Mouse (Mus musculus): ENCODE data around the gene Il31ra. TPM values are rescaled to one million over a fixed set of nuclear protein-coding genes. Genes with fewer than 3 reads are reported as not detected.
"Not testable (repeated sequence)": the region's sequence is repeated elsewhere in the genome, so short reads cannot be mapped to it uniquely, and the experiment has no call there.

Gene Il31ra
- polyA plus RNA-seq, 1 experiment from 2014 or later: not detected

DNA sequence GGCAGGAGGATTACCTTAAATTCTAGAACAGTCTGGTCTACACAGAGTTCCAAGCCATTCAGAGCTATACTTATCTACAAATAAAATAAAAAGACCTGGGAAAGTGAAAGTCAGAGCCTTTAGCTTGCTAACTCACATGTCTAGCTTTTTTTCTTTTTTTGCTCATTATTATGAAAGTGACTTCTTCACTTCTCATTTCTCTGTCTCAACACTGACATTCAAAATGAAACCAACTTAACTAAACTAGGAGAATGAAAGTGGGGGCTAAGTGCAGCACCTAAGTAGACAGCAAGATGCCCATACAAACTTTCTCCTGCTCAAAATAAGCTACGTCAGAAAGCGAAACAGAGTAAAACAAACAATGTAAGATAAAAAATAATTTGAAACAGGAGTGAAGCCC is 8.4 kb upstream of the Il31ra start:
- Histone ChIP-seq H3K4me1 (replicated peaks) (no peaks in the 10 kb centered on the region), H3K4me3 (replicated peaks) (no peak overlapping the region)
- 80% methylated on average over 2 of the region's 2 CpGs for WGBS

DNA sequence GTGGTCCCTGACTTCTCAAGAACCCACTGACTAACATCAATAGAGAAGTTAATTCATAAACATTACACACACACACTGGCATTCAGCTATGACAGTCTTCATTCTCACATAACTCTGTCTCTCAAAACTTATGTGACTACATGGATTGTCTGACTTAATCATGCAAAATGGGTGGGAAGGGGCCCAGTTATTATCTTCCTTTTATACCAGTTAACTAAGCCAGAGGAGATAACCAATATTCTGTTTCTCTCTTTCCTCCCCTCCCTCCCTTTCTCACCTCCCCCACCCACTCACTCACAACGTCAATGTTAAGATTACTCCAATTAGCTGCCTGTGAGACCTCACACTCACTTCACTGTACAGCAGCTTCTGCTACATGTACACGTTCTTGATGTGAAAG is 3.9 kb downstream of the Il31ra start:
- 44% methylated on average over 2 of the region's 2 CpGs for WGBS

More for the DNA sequence above, 8.4 kb upstream of the Il31ra start:
- no peak overlapping the region for H3K27ac ChIP-seq
- H3K9me3 ChIP-seq: no peaks in the 10 kb centered on the region
- H3K9ac ChIP-seq (replicated peaks): no peak overlapping the region
- no peak overlapping the region for H3K4me2 ChIP-seq
- H3K27me3 ChIP-seq: no peaks in the 10 kb centered on the region
- ATAC-seq (ENCODE audit: insufficient number of reproducible peaks, insufficient read depth, low FRiP score, low TSS enrichment, low read depth): no peak
- no peaks in the 10 kb centered on the region for H3K36me3 ChIP-seq

DNA sequence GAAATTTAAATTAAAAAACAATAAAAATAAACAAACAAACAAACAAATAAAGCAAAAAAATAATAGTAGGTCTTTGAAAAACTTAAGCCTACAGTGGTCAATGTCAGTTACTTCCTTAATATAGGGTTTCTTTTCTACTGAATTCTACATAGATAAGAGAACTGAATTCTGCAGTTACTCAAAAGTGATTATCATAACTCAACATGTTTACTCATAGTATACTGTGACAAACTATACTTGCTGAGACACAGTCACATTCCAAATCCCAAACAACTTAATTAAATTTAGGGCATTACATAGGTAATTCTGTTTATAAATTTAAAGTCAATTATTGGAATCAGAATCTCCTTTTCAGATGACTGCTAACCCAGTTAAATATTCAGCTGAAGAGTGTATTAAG is 4.5 kb downstream of the Il31ra start:
- ATAC-seq (ENCODE audit: insufficient number of reproducible peaks, insufficient read depth, low FRiP score, low TSS enrichment, low read depth): no peak
- Histone ChIP-seq H3K9me3 (no peaks in the 10 kb centered on the region), H3K9ac (replicated peaks) (no peak overlapping the region), H3K4me1 (replicated peaks) (peaks cover 7% of the 10 kb centered on the region; the same call in 1 of the 2 replicates), H3K27me3 (no peaks in the 10 kb centered on the region), H3K4me2 (no peak overlapping the region), H3K36me3 (no peaks in the 10 kb centered on the region), H3K27ac (no peak overlapping the region), H3K4me3 (replicated peaks) (no peak overlapping the region)

More for the DNA sequence above, 3.9 kb downstream of the Il31ra start:
- no peaks in the 10 kb centered on the region for H3K9me3 ChIP-seq
- no peak overlapping the region for H3K27ac ChIP-seq
- peaks cover 1% of the 10 kb centered on the region; the same call in 1 of the 2 replicates for H3K4me1 ChIP-seq (replicated peaks)
- H3K9ac ChIP-seq (replicated peaks): no peak overlapping the region
- no peaks in the 10 kb centered on the region for H3K36me3 ChIP-seq
- no peak for ATAC-seq (ENCODE audit: insufficient number of reproducible peaks, insufficient read depth, low FRiP score, low TSS enrichment, low read depth)
- no peaks in the 10 kb centered on the region for H3K27me3 ChIP-seq
- H3K4me3 ChIP-seq (replicated peaks): no peak overlapping the region
- H3K4me2 ChIP-seq: no peak overlapping the region

DNA sequence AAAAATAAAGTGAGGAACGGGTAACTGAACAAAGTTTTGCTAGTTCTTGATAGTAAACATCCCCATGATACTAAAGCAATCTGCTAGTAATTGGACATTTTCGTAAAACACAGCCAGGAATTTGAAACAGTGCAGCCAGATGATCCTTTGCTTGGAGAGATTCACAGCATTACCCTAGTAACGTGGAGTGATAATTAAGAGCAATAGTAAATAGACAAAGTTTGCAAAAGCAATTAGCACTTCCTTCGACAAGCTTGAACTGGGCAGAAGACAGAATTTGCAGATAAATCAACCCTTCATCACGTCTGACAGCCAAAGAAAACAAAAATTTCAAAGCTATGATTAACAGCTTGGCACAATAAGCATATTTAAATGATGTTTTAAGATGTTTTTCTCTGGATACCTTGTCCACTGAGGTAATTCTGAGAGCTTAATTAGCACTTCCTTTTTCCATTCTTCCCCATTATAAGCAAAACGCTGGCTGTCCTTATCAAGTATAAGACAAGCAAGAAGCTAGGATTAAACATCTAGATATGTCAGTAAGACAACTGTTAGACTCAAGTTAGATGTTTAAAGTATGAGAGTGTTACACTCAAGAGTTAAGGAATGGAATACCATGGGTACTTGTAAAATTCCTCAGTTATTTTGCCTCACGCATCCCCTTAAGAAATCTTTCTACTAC is 9.5 kb downstream of the Il31ra start:
- Histone ChIP-seq H3K4me3 (replicated peaks) (no peak overlapping the region), H3K9ac (replicated peaks) (no peak overlapping the region), H3K4me2 (no peak overlapping the region), H3K4me1 (replicated peaks) (peaks cover 17% of the 10 kb centered on the region), H3K9me3 (no peaks in the 10 kb centered on the region), H3K27ac (no peak overlapping the region), H3K27me3 (no peaks in the 10 kb centered on the region), H3K36me3 (no peaks in the 10 kb centered on the region)
- no peak for ATAC-seq (ENCODE audit: insufficient number of reproducible peaks, insufficient read depth, low FRiP score, low TSS enrichment, low read depth)
- 18% methylated on average over 7 of the region's 7 CpGs for WGBS

DNA sequence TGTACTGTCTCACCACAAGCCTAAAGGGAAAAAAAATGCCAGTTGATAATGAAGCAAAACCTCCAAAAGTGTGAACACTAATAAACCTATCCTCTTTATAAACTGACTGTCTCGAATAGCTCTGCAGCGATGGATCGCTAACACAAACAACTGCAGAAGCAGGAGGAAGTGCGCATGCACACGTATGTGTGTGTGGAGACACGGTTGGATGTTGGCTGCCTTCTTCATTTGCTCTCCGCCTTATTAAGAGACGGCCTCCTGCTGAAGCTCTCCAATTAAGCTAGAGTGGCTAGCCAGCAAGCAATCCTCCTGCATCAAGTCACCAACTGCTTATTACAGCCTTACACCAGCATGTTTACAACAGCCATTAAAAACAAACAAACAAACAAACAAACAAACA is 11.9 kb downstream of the Il31ra start:
- WGBS: 60% methylated on average over 8 of the region's 8 CpGs
- Histone ChIP-seq H3K4me3 (replicated peaks) (no peak overlapping the region), H3K9me3 (no peaks in the 10 kb centered on the region), H3K4me2 (no peak overlapping the region), H3K36me3 (no peaks in the 10 kb centered on the region), H3K9ac (replicated peaks) (no peak overlapping the region), H3K27ac (no peak overlapping the region), H3K27me3 (no peaks in the 10 kb centered on the region), H3K4me1 (replicated peaks) (peaks cover 22% of the 10 kb centered on the region)
- no peak for ATAC-seq (ENCODE audit: insufficient number of reproducible peaks, insufficient read depth, low FRiP score, low TSS enrichment, low read depth)

DNA sequence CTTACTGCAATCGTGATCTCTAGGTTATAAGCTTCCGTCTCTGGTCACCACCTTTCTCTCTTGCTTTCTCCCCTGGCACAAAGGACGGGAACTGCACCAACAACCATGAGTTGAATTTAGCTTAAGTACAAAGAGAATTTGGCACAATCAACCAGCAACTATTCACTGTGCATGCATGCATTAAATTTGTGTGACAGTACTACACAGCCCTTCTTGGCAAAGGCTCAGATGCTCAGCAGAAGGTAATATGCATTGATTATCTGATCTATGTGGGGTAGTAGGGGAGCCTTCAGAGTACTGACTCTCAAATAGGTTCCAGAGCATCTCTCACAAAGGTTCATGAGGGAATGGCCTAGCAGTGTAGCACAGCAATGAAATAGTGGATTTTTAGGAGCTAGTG is 12.4 kb downstream of the Il31ra start:
- no peak overlapping the region for H3K4me2 ChIP-seq
- no peaks in the 10 kb centered on the region for H3K27me3 ChIP-seq
- H3K4me3 ChIP-seq (replicated peaks): no peak overlapping the region
- peaks cover 22% of the 10 kb centered on the region for H3K4me1 ChIP-seq (replicated peaks)
- H3K9me3 ChIP-seq: no peaks in the 10 kb centered on the region
- H3K27ac ChIP-seq: no peak overlapping the region
- no peaks in the 10 kb centered on the region for H3K36me3 ChIP-seq
- no peak for ATAC-seq (ENCODE audit: insufficient number of reproducible peaks, insufficient read depth, low FRiP score, low TSS enrichment, low read depth)
- WGBS: 79% methylated on average over 3 of the region's 3 CpGs
- H3K9ac ChIP-seq (replicated peaks): no peak overlapping the region

DNA sequence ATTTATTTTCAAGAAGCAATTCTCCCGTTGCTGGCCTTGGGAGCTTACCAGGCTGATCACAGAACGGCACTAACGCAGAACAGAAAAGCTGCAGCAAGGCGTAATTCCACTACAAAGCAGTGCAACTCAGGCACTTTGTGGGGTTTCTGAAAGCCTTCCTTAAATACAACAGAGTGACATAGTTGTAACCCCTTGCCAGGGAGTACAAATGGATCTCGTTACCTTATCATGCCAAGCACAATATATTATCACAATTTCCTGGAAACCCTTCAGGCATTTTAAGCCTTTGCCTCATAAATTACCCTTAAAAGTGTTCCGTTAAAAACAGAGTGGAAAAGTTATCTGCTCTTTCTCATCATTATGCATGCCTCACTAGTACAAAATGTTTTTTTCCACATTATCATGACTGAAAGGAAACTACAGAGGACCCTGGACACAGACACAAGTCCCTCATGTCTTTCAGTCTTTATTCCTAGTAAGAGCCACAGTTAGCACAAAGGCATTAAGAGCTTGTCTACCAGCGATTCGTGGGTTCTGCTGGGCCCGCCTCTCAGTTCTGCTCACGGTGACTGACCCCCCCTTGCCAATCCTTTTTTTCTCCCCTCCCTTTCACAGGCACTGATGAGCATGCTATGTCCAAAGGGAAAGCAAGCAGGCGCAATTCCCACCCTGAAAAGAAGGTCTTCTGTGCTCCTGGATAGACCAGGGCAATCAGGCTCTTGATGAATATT is 13.4 kb downstream of the Il31ra start:
- Histone ChIP-seq H3K9me3 (no peaks in the 10 kb centered on the region), H3K4me2 (no peak overlapping the region), H3K36me3 (no peaks in the 10 kb centered on the region), H3K27ac (no peak overlapping the region), H3K4me3 (replicated peaks) (no peak overlapping the region), H3K27me3 (no peaks in the 10 kb centered on the region), H3K9ac (replicated peaks) (no peak overlapping the region), H3K4me1 (replicated peaks) (peaks cover 22% of the 10 kb centered on the region)
- no peak for ATAC-seq (ENCODE audit: insufficient number of reproducible peaks, insufficient read depth, low FRiP score, low TSS enrichment, low read depth)
- 20% methylated on average over 11 of the region's 11 CpGs for WGBS

DNA sequence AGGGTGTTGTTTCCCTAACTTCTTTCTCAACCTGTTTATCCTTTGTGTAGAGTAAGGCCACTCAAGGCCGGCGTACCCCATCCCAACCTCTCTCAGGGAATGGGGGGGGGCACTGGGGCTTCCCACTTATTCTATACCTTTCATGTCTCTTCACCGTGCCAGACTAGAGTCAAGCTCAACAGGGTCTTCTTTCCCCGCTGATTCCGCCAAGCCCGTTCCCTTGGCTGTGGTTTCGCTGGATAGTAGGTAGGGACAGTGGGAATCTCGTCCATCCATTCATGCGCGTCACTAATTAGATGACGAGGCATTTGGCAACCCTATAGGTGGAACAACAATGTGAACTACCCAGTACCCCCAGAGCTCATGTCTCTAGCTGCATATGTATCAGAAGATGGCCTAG is 16.1 kb downstream of the Il31ra start:
- not testable (repeated sequence) for H3K27ac ChIP-seq; ATAC-seq (ENCODE audit: insufficient number of reproducible peaks, insufficient read depth, low FRiP score, low TSS enrichment, low read depth); H3K4me3 ChIP-seq (replicated peaks); H3K9ac ChIP-seq (replicated peaks); H3K9me3 ChIP-seq; H3K4me2 ChIP-seq; H3K27me3 ChIP-seq; H3K36me3 ChIP-seq
- peaks cover 13% of the 10 kb centered on the region for H3K4me1 ChIP-seq (replicated peaks)
- 98% methylated on average over 11 of the region's 11 CpGs for WGBS

DNA sequence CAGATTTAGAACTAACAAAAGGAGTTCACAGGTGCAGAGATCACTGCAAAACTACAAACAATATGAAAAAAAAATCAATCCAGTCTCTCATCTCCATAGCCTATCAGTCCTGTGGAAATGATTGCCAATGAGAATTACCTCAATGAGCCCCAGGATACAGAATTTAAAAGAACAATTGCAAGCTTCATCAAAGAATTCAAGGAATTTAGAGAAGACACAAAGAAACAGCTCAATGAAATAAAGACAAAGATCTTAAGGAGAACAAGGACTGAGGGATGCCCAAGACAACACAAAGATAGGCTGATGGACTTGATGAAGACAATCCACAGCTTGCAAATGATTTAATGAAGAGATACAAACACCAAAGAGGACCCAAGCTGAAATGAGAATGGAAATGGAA is 20.4 kb downstream of the Il31ra start:
- no peak overlapping the region for H3K9ac ChIP-seq (replicated peaks)

DNA sequence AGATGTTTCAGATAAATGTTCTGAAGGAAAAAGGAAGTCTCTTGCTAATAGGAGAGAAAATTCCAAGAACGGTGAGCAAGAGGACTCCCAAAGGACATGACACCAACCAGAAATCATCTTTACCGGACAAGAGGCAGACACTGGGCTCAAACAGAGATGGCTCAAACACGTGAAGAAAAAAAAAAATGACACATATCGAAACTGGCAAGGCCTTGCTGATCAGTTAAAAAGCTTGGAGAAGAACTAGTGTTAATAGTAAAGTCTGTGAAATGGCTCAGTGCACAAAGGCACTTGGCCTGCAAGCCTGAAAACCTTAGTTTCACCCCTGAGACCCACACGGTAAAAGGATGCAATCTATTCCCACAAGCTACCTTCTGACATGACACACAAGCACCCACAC is 23.4 kb downstream of the Il31ra start:
- H3K4me3 ChIP-seq (replicated peaks): no peak overlapping the region
- no peak overlapping the region for H3K4me2 ChIP-seq
- no peaks in the 10 kb centered on the region for H3K9me3 ChIP-seq
- no peaks in the 10 kb centered on the region for H3K27me3 ChIP-seq
- WGBS: 77% methylated on average over 5 of the region's 5 CpGs
- H3K36me3 ChIP-seq: no peaks in the 10 kb centered on the region
- no peak overlapping the region for H3K9ac ChIP-seq (replicated peaks)
- H3K4me1 ChIP-seq (replicated peaks): no peaks in the 10 kb centered on the region
- no peak for ATAC-seq (ENCODE audit: insufficient number of reproducible peaks, insufficient read depth, low FRiP score, low TSS enrichment, low read depth)
- no peak overlapping the region for H3K27ac ChIP-seq

More for the DNA sequence above, 20.4 kb downstream of the Il31ra start:
- Histone ChIP-seq H3K36me3 (no peaks in the 10 kb centered on the region), H3K4me3 (replicated peaks) (no peak overlapping the region), H3K9me3 (no peaks in the 10 kb centered on the region), H3K4me2 (no peak overlapping the region), H3K4me1 (replicated peaks) (no peaks in the 10 kb centered on the region), H3K27ac (no peak overlapping the region), H3K27me3 (no peaks in the 10 kb centered on the region)
- no peak for ATAC-seq (ENCODE audit: insufficient number of reproducible peaks, insufficient read depth, low FRiP score, low TSS enrichment, low read depth)

DNA sequence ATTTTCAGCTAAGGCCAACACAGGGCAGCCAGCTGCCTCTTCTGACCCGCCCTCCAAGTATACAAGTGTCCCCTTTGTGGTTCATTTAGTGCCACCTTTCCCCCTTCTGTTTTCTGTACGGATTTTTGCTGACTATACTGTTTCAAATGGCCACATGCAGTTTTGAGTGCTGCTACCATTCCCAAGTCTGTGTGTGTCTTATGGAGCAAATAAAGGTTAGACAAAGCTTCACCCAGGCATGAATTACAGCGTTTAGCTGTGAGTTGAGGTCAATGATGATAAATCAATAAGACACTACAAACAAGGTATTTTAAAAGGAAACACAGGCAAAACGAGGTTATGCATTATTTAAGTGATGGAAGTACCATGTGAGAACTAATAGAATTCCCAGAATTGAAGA is 24.6 kb downstream of the Il31ra start:
- H3K4me3 ChIP-seq (replicated peaks): no peak overlapping the region
- WGBS: 26% methylated on average over 4 of the region's 4 CpGs
- H3K36me3 ChIP-seq: no peaks in the 10 kb centered on the region
- no peaks in the 10 kb centered on the region for H3K4me1 ChIP-seq (replicated peaks)
- no peak overlapping the region for H3K9ac ChIP-seq (replicated peaks)
- H3K27me3 ChIP-seq: no peaks in the 10 kb centered on the region
- H3K4me2 ChIP-seq: no peak overlapping the region
- ATAC-seq (ENCODE audit: insufficient number of reproducible peaks, insufficient read depth, low FRiP score, low TSS enrichment, low read depth): no peak
- no peaks in the 10 kb centered on the region for H3K9me3 ChIP-seq
- no peak overlapping the region for H3K27ac ChIP-seq

All from limb, embryonic 12.5 days (tissue).